Mouse (Mus musculus) lung, embryonic 16.5 days (tissue): ENCODE measurements around the gene Pifo. TPM values are rescaled to one million over a fixed set of nuclear protein-coding genes. Genes with fewer than 3 reads are reported as not detected.
A peak's percentile ranks its signal among the peaks of the same experiment; 100 is the strongest.
"Not testable (repeated sequence)": the region's sequence is repeated elsewhere in the genome, so short reads cannot be mapped to it uniquely, and the experiment has no call there.

Experiments
- ATAC-seq: fragments of 200-750 bp; cut with Nextera tagmentation; 2 replicates; pipeline ENCODE4 v1.8.0; 2017; ENCODE audit warnings: low read depth, mild to moderate bottlenecking, moderate library complexity
- H3K27ac ChIP-seq: fragments of 300-500 bp; sonication (generic); 2 replicates; pipeline ENCODE4 v1.5.1; 2014; ENCODE audit warnings: mild to moderate bottlenecking, control low read depth, low read length
- H3K27me3 ChIP-seq: fragments of 300-500 bp; sonication (generic); 2 replicates; pipeline ENCODE4 v1.6.1; 2014; ENCODE audit warnings: low read depth, low read length, mixed read lengths; ENCODE audit not compliant: control insufficient read depth, insufficient read depth
- H3K36me3 ChIP-seq: fragments of 300-500 bp; sonication (generic); 2 replicates; pipeline ENCODE4 v1.6.1; 2014; ENCODE audit warnings: low read length; ENCODE audit not compliant: control insufficient read depth, insufficient read depth
- H3K4me1 ChIP-seq: fragments of 300-500 bp; sonication (generic); replicated peaks from 2 replicates; pipeline ENCODE4 v1.6.1; 2014; ENCODE audit warnings: low read length, mixed read lengths; ENCODE audit not compliant: control insufficient read depth, insufficient read depth
- H3K4me2 ChIP-seq: fragments of 300-500 bp; sonication (generic); 2 replicates; pipeline ENCODE4 v1.6.1; 2014; ENCODE audit warnings: low read depth, low read length, control low read depth
- H3K4me3 ChIP-seq: fragments of 300-500 bp; sonication (generic); 2 replicates; pipeline ENCODE4 v1.5.1; 2014; ENCODE audit warnings: mild to moderate bottlenecking, low read length, control low read depth
- H3K9ac ChIP-seq: fragments of 300-500 bp; sonication (generic); 2 replicates; pipeline ENCODE4 v1.6.1; 2014; ENCODE audit warnings: low read length, control low read depth
- H3K9me3 ChIP-seq: fragments of 300-500 bp; sonication (generic); 2 replicates; pipeline ENCODE4 v1.6.1; 2016; ENCODE audit warnings: low read length; ENCODE audit not compliant: control insufficient read depth
- WGBS: fragments of 180-500 bp; shearing (Covaris S2); extraction: QIAGEN DNeasy Blood & Tissue Kit; methylation state at CpG from one replicate; pipeline ENCODE4 v1.1.7; 2014; 5-methylcytosine and 5-hydroxymethylcytosine counted together
- polyA plus RNA-seq: library from polyadenylated mRNA; unstranded; fragments of >200 nt; fragmentation: Nextera tagmentation; extraction: Ambion mirVana; gene quantifications from 2 replicates; pipeline ENCODE4 v1.2.1, GENCODE M21; 2015

Pifo gene
- polyA plus RNA-seq, result 11.3 and 16.2 TPM in 2 replicates

DNA sequence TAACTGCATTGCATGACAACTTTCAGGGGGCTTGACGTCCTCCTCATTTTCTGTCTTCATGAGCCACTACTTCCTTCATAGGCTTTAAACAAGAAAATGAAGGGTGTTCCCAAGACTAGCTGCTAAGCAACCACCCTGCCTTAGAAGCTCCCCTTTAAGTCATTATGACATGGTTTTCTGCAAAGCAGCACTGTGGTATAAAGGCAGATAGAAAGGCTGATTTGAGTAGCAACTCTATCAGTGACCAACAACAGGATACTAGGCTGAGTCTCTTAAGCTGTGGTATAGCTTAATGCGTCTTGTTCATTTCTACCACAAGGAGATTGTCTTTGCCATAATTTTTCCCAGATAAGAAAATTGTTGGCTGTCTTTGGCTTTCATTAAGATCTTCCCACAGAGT is at the start of gene Pifo:
Gene Pifo, minus strand, starts transcription at position 101 of the 400 bp plus-strand sequence.
- H3K27me3 ChIP-seq, result no peaks in the 10 kb centered on the region
- no peaks in the 10 kb centered on the region for H3K9me3 ChIP-seq
- WGBS, result 84% methylated on average over 2 of the region's 2 CpGs
- no peaks in the 10 kb centered on the region for H3K36me3 ChIP-seq
- ATAC-seq, result no peak
- H3K9ac ChIP-seq, result no peak within 1 kb of the TSS
- no peak within 1 kb of the TSS for H3K4me3 ChIP-seq
- no peak within 1 kb of the TSS for H3K27ac ChIP-seq
- H3K4me2 ChIP-seq, result no peak within 1 kb of the TSS
- no peaks in the 10 kb centered on the region for H3K4me1 ChIP-seq

DNA sequence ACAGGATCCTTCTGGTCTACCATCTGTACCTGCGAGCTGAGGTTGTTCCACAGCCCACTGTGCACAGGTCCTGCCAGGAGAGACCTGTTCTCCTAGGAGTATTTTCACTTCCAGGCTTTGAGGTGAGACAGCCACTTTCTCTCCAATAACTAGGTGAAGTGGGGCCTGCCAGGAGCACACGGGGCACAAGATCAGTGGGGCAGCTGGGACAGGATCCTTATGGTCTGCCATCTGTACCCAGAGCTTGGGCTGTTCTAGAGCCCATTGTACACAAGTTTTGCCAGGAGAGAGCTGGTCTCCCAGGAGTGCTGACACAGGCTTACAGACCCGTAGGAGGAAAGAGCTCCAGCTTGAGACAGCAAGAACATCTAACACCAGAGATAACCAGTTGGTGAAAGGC is 43.5 kb upstream of the Pifo start:
- H3K4me2 ChIP-seq, result no peak overlapping the region
- H3K9ac ChIP-seq, result no peak overlapping the region
- H3K27ac ChIP-seq, result no peak overlapping the region
- WGBS, result 52% methylated on average over 3 of the region's 3 CpGs
- H3K27me3 ChIP-seq, result no peaks in the 10 kb centered on the region
- no peak overlapping the region for H3K4me3 ChIP-seq
- no peak for ATAC-seq
- H3K4me1 ChIP-seq, result no peaks in the 10 kb centered on the region
- no peaks in the 10 kb centered on the region for H3K9me3 ChIP-seq
- no peaks in the 10 kb centered on the region for H3K36me3 ChIP-seq

DNA sequence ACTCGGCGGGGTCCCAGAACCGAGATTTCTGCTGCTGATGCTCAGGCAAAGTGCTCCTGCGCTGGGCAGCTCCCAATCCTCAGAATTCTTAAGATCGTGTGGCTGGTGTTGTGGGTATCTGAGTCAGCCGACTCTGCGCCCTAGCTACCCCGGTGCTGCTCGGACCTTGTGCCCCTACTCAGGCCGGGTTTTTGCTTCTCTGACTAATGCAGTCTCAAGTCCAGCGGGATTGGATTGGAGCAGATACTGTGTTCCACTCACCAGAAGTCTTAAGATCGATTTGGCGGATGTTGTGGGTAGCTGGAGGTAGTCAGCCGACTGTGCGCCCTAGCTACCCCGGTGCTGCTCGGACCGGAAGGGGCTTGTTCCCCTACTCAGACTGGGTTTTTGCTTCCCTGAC is 37.5 kb upstream of the Pifo start:
- Histone ChIP-seq H3K27me3 (no peaks in the 10 kb centered on the region), H3K4me2 (no peak overlapping the region), H3K27ac (no peak overlapping the region), H3K9me3 (no peaks in the 10 kb centered on the region), H3K4me3 (no peak overlapping the region), H3K36me3 (no peaks in the 10 kb centered on the region), H3K9ac (no peak overlapping the region), H3K4me1 (no peaks in the 10 kb centered on the region)
- WGBS, result 50% methylated on average over 18 of the region's 18 CpGs
- no peak for ATAC-seq

DNA sequence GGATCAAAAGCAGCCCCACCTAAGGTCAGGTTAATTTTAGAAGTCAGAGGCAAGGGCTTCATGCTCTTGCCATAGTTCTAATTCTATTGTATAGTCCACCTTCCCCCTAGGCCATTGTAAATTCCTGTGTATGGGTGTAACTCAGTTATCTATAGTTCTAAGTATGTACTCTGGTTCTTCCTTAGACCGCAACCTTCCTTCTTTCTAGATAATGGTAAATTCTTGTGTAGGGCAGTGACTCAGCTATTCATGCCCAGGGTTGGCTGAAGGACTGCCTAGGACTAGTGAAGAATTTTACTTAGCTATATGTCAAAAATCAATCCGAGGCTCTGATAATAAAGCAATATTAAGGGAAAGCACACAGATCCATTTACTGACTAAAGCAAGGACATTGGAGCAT is 25.9 kb upstream of the Pifo start:
- no peak overlapping the region for H3K27ac ChIP-seq
- H3K4me2 ChIP-seq, result no peak overlapping the region
- H3K27me3 ChIP-seq, result no peaks in the 10 kb centered on the region
- WGBS, result 85% methylated on average over 2 of the region's 2 CpGs
- H3K4me3 ChIP-seq, result no peak overlapping the region
- no peaks in the 10 kb centered on the region for H3K9me3 ChIP-seq
- ATAC-seq, result no peak
- no peaks in the 10 kb centered on the region for H3K36me3 ChIP-seq
- H3K9ac ChIP-seq, result no peak overlapping the region
- H3K4me1 ChIP-seq, result no peaks in the 10 kb centered on the region

DNA sequence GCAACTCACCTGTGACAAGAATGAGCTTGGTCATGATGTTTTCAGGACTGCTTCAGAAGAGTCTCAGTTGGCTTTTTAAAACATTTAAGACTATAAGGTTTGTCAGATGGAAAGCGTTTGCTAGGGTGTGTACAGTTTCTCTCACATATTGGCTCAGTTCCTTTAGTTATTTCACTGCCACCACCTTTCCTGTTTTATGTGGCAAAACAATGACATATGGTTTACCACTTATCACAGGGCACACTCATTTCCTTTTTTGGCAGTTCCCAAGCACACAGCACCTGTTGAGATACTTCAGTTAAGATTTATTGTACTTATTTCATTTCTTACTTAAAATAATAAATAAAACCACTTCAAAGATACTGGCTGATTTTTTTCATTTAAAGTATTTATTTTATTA is 18.3 kb upstream of the Pifo start, which contains the start of gene Chil5:
Gene Chil5, minus strand, starts transcription at position 34 of the 400 bp plus-strand sequence.
- H3K4me3 ChIP-seq, result no peak within 1 kb of the TSS
- H3K27ac ChIP-seq, result no peak within 1 kb of the TSS
- no peak within 1 kb of the TSS for H3K4me2 ChIP-seq
- no peaks in the 10 kb centered on the region for H3K4me1 ChIP-seq
- H3K27me3 ChIP-seq, result no peaks in the 10 kb centered on the region
- H3K9me3 ChIP-seq, result no peaks in the 10 kb centered on the region
- no peak within 1 kb of the TSS for H3K9ac ChIP-seq
- WGBS, result 68% methylated on average over 1 of the region's 1 CpGs
- H3K36me3 ChIP-seq, result no peaks in the 10 kb centered on the region
- no peak for ATAC-seq

DNA sequence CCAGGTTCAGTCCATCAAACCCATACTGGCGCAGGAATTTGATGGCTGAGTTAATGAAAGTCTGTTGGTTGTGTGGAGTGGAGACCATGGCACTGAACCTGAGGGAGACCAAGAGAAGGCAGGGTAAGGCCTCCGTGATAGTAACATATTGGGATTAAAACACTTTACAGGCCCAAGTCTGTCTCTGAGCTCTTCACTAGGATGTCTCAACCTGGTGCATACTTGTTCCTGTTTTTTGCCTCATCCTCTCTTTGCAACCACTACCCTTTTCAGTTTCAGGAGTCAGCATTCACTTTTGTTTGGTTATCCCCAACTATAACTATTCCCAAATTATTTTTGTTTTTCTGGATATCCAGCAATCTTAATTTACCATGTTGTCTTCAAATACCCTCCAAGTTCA is 9.7 kb upstream of the Pifo start:
- no peak overlapping the region for H3K4me2 ChIP-seq
- H3K9me3 ChIP-seq, result no peaks in the 10 kb centered on the region
- H3K4me3 ChIP-seq, result no peak overlapping the region
- 82% methylated on average over 2 of the region's 2 CpGs for WGBS
- H3K36me3 ChIP-seq, result no peaks in the 10 kb centered on the region
- no peaks in the 10 kb centered on the region for H3K27me3 ChIP-seq
- no peak for ATAC-seq
- H3K4me1 ChIP-seq, result no peaks in the 10 kb centered on the region
- H3K9ac ChIP-seq, result no peak overlapping the region
- H3K27ac ChIP-seq, result no peak overlapping the region

DNA sequence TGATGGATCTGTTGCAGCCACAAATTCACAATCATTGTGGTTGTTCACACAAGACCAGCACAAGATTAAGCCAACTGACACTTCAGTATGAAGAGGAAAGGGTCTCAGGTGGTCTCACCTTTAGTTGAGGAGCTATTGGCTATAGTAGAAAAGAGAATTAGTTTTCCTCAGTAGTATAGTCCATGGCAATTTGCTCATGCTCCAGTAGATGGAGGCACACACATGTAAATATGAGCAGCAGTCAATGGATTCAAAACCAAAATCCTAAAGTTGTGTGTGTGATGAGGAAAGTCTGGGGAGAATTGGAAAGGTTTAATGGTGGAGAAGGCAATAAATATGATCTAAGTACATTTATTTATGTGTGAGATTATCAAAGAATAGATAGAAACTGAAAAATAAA is 7.4 kb upstream of the Pifo start:
- Histone ChIP-seq H3K4me1 (no peaks in the 10 kb centered on the region), H3K9me3 (no peaks in the 10 kb centered on the region), H3K27ac (no peak overlapping the region), H3K9ac (no peak overlapping the region), H3K4me3 (no peak overlapping the region), H3K27me3 (no peaks in the 10 kb centered on the region), H3K36me3 (no peaks in the 10 kb centered on the region), H3K4me2 (no peak overlapping the region)
- no peak for ATAC-seq

DNA sequence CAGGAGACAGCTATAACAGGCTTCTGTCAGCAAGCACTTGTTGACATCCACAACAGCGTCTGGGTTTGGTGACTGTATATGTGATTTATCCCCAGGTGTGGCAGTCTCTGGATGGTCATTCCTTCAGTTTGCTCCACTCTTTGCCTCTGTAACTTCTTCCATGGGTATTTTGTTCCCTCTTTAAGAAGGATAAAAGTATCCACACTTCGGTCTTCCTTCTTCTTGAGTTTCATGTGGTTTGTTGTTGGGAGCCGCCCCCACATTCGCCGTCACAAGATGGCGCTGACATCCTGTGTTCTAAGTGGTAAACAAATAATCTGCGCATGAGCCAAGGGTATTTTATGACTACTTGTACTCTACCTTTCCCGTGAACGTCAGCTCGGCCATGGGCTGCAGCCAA is 11.1 kb downstream of the Pifo start:
- not testable (repeated sequence) for H3K9me3 ChIP-seq, H3K4me2 ChIP-seq, H3K36me3 ChIP-seq, H3K27me3 ChIP-seq, ATAC-seq, H3K4me1 ChIP-seq, H3K27ac ChIP-seq, H3K9ac ChIP-seq, H3K4me3 ChIP-seq
- WGBS, result 46% methylated on average over 10 of the region's 10 CpGs

DNA sequence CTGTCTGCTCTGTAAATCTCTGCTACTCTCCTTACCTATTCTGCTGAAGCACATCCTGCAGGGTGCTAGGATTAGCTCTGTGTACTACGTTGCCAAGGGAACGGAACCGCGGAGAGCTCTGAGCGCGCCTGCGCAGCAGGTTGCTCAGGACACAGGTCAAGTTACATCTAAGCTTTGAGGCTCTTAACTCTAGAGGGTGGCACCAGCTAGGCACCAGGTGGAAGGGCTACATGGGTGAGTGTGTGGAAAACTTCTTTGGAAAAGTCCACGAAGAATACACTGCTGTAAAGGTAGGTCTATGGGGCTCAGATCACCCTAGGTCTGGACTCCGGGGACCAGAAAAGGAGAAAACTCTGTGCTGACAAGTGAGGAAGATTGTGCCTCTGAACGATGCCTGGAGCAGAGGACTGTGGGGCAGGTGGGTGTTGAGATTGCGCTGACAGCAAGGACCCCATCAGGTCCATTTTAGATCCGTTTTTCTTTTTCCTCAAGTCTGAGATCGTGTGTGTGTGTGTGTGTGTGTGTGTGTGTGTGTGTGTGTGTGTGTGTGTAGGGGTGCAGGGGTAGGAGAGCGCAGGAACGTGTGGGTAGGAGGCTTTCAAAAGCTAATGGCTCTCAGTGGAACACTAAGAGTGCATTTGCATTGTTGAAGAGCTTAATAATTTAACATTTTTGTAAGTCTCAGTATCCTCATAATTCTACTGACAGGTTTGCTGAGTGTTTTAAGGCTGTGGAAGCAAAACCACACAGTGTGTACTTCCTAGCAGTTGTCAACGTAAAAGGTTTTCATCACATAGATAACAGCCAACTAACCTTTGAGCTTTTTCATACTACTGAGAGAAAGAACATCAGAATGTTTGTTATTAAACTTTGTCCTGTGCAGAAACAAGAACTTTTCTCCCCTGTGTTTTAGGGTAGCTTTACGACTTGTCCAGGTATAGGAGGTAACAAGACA is 12.8 kb downstream of the Pifo start:
- no peaks in the 10 kb centered on the region for H3K27me3 ChIP-seq
- no peak overlapping the region for H3K27ac ChIP-seq
- 17% methylated on average over 17 of the region's 17 CpGs for WGBS
- H3K4me2 ChIP-seq, result peak overlapping the region; percentile 23; the same call in 1 of the 2 replicates
- H3K9me3 ChIP-seq, result no peaks in the 10 kb centered on the region
- no peaks in the 10 kb centered on the region for H3K36me3 ChIP-seq
- no peaks in the 10 kb centered on the region for H3K4me1 ChIP-seq
- 0 out of 2 replicates have a peak overlapping the region, but pooled peaks have one; percentile 5 for H3K4me3 ChIP-seq
- ATAC-seq, result peak; percentile 91
- no peak overlapping the region for H3K9ac ChIP-seq
